In the genomic region with DNA sequence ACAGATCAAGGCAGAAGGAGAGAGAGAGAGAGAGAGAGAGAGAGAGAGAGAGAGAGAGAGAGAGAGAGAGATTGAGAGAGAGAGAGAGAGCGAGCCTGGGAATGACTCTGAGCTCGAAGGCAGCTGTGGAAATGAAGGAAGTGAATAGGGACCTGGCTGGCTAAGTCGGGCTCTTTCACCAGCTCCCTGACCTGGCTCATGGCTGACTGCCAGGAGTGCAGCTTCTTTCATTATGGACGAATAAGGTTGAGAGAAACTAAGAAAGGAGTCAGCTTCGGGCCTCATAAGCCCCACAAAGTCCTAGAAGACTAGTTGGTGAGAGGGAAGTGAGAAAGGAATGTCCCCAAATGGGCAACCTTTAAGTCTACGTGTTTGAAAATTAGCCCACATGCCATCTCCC, we compare ENCODE assay signal across 12 mouse cellular contexts. TPM values are rescaled to one million over a fixed set of nuclear protein-coding genes. Genes with fewer than 3 reads are reported as not detected.
DNase-seq lines count a peak whose midpoint lies in the region; ATAC-seq and TF ChIP-seq lines count a peak whose summit lies in the region.
"Had no signal": no experiment of that assay in that cellular context is flagged by ENCODE, and none has a peak within 500 bp of the region (broad histone marks: within the 10 kb centered on the region; RNA-seq: fewer than 3 reads in every experiment).

No protein-coding gene starts in this region.

- ATAC-seq in forebrain, embryonic 15.5 days (replicated peaks) = no peak

- no peak overlapping the region for H3K9ac ChIP-seq in forebrain, embryonic 15.5 days (replicated peaks)

- no peaks in the 10 kb centered on the region for H3K36me3 ChIP-seq in embryonic facial prominence, embryonic 10.5 days (replicated peaks)
- H3K36me3 ChIP-seq in forebrain, embryonic 15.5 days = no peaks in the 10 kb centered on the region
- H3K36me3 ChIP-seq: heart, embryonic 10.5 days had no signal

- TF ChIP-seq CTCF in left cerebral cortex, adult 2 months (IDR thresholded peaks at IDR 0.05) = no peak

- H3K9me3 ChIP-seq in embryonic facial prominence, embryonic 10.5 days = no peaks in the 10 kb centered on the region
- no peaks in the 10 kb centered on the region for H3K9me3 ChIP-seq in forebrain, embryonic 15.5 days
- H3K9me3 ChIP-seq: heart, embryonic 10.5 days had no signal

- peak overlapping the region; percentile 60 for H3K27ac ChIP-seq in left cerebral cortex, adult 2 months
- no peak overlapping the region for H3K27ac ChIP-seq in embryonic facial prominence, embryonic 10.5 days (replicated peaks)
- no peak overlapping the region for H3K27ac ChIP-seq in forebrain, embryonic 15.5 days (replicated peaks)
- H3K27ac ChIP-seq: heart, embryonic 10.5 days had no signal

- WGBS in embryonic facial prominence, embryonic 10.5 days = 24% methylated on average over 6 of the region's 6 CpGs
- WGBS in forebrain, embryonic 15.5 days = 32% methylated on average over 6 of the region's 6 CpGs

- H3K4me1 ChIP-seq in embryonic facial prominence, embryonic 10.5 days = peaks cover 12% of the 10 kb centered on the region
- H3K4me1 ChIP-seq in forebrain, embryonic 15.5 days = 0 out of 2 replicates have a peak, but pooled peaks cover under 1% of the 10 kb centered on the region

- intact Hi-C loops in left cerebral cortex, adult 2 months (cut with DNase I) = no loop called here

- no peak overlapping the region for H3K4me2 ChIP-seq in forebrain, embryonic 15.5 days (replicated peaks)

- H3K27me3 ChIP-seq in embryonic facial prominence, embryonic 10.5 days (replicated peaks; ENCODE audit: low read depth, poor library complexity, severe bottlenecking) = peaks cover 15% of the 10 kb centered on the region; the same call in 1 of the 2 replicates
- no peaks in the 10 kb centered on the region for H3K27me3 ChIP-seq in forebrain, embryonic 15.5 days
- H3K27me3 ChIP-seq: Patski had no signal

- DNase-seq in cerebellum, adult 8-10 months = peak; percentile 20
- DNase-seq in cerebellum, postnatal 4 days (ENCODE audit: low spot score in 2 of 2) = no peak
- peak in 1 of 2 experiments; percentile 23 for DNase-seq in left cerebral cortex, adult 2 months (ENCODE audit: extremely low spot score in 1 of 2, low spot score in 2 of 2)
- no peak for DNase-seq in left cerebral cortex, adult 9 months (ENCODE audit: low spot score in 2 of 2)
- peak; percentile 25 for DNase-seq in MN1 (ENCODE audit: low spot score)
- peak; percentile 14 for DNase-seq in embryonic facial prominence, embryonic 10.5 days (ENCODE audit: low spot score)
- no peak for DNase-seq in frontal cortex, postnatal 14 days (ENCODE audit: low spot score in 2 of 2)
- DNase-seq: lung, adult 2 months; thymus, adult 2 months had no signal

- no peak overlapping the region for H3K4me3 ChIP-seq in left cerebral cortex, adult 2 months
- H3K4me3 ChIP-seq in embryonic facial prominence, embryonic 10.5 days = no peak overlapping the region
- H3K4me3 ChIP-seq in forebrain, embryonic 15.5 days = no peak overlapping the region
- H3K4me3 ChIP-seq: heart, embryonic 10.5 days had no signal

RNA-seq across cellular contexts. Expression of a gene that starts 34.0 kb away (rescaled TPM):
- total RNA-seq in left cerebral cortex, adult 2 months (2021) = 100 to 1,000 TPM in 1 of 2 experiments, 10 to 100 TPM in 1; 96.9 to 107 TPM
- 30.3 and 33.1 TPM in 2 replicates for polyA plus RNA-seq in embryonic facial prominence, embryonic 10.5 days (2016; fragmentation: Nextera tagmentation; extraction: Ambion mirVana)
- 65.5 and 69.8 TPM in 2 replicates for polyA plus RNA-seq in forebrain, embryonic 15.5 days (2015; fragmentation: Nextera tagmentation; extraction: Ambion mirVana)

RNA-seq across cellular contexts. Expression of a gene that starts 38.1 kb away (rescaled TPM):
- total RNA-seq in left cerebral cortex, adult 2 months (2021) = 10 to 100 TPM; 17.9 to 18.7 TPM
- polyA plus RNA-seq in embryonic facial prominence, embryonic 10.5 days (2016; fragmentation: Nextera tagmentation; extraction: Ambion mirVana) = 17.3 and 17.7 TPM in 2 replicates
- 24.2 and 25.5 TPM in 2 replicates for polyA plus RNA-seq in forebrain, embryonic 15.5 days (2015; fragmentation: Nextera tagmentation; extraction: Ambion mirVana)

Comparison
In these comparisons a context has a peak if more than half of its experiments do, and no peak if none do; other contexts are left out.
1. DNase-seq: peak in cerebellum, adult 8-10 months (single experiment), MN1 (single experiment) and embryonic facial prominence, embryonic 10.5 days (single experiment); none in cerebellum, postnatal 4 days (0 of 2), left cerebral cortex, adult 9 months (0 of 2) and frontal cortex, postnatal 14 days (0 of 2).